Mouse (Mus musculus): ENCODE results near the gene Col27a1. TPM values are rescaled to one million over a fixed set of nuclear protein-coding genes. Genes with fewer than 3 reads are reported as not detected.
"Not testable (repeated sequence)": the region's sequence is repeated elsewhere in the genome, so short reads cannot be mapped to it uniquely, and the experiment has no call there.

Gene Col27a1
- polyA plus RNA-seq, 1 experiment from 2014 or later = 4.3 TPM

GRCm38 (mm10) chr4:63302641-63303040 lies 88.8 kb downstream of the Col27a1 start:
- 61% methylated on average over 4 of the region's 4 CpGs for WGBS
- Histone ChIP-seq H3K4me3 (no peak overlapping the region), H3K9me3 (no peaks in the 10 kb centered on the region), H3K27me3 (ENCODE audit: insufficient read depth, poor library complexity, severe bottlenecking) (peaks cover 26% of the 10 kb centered on the region), H3K4me1 (peaks cover 7% of the 10 kb centered on the region; the same call in 1 of the 2 replicates), H3K36me3 (no peaks in the 10 kb centered on the region), H3K27ac (no peak overlapping the region)
- DNase-seq (ENCODE audit: low spot score) = no peak

- DNase-seq (ENCODE audit: low spot score) = peak; percentile 89
- no peak overlapping the region for H3K27ac ChIP-seq
- WGBS = 26% methylated on average over 21 of the region's 21 CpGs
Measured at GRCm38 (mm10) chr4:63307175-63308062, 93.6 kb downstream of the Col27a1 start.

GRCm38 (mm10) chr4:63308316-63308715 lies 94.5 kb downstream of the Col27a1 start:
- Histone ChIP-seq H3K27me3 (ENCODE audit: insufficient read depth, poor library complexity, severe bottlenecking) (peaks cover 20% of the 10 kb centered on the region), H3K9me3 (no peaks in the 10 kb centered on the region), H3K36me3 (no peaks in the 10 kb centered on the region), H3K27ac (0 out of 2 replicates have a peak overlapping the region, but pooled peaks have one; percentile 24), H3K4me1 (peaks cover 36% of the 10 kb centered on the region), H3K4me3 (no peak overlapping the region)
- DNase-seq (ENCODE audit: low spot score) = no peak
- 62% methylated on average over 3 of the region's 3 CpGs for WGBS

More at GRCm38 (mm10) chr4:63307175-63308062, 93.6 kb downstream of the Col27a1 start:
- H3K36me3 ChIP-seq = no peaks in the 10 kb centered on the region
- peaks cover 13% of the 10 kb centered on the region for H3K27me3 ChIP-seq (ENCODE audit: insufficient read depth, poor library complexity, severe bottlenecking)
- H3K9me3 ChIP-seq = no peaks in the 10 kb centered on the region
- no peak overlapping the region for H3K4me3 ChIP-seq
- peaks cover 36% of the 10 kb centered on the region for H3K4me1 ChIP-seq

GRCm38 (mm10) chr4:63310247-63310855 lies 96.5 kb downstream of the Col27a1 start:
- peak; percentile 92 for DNase-seq (ENCODE audit: low spot score)
- no peak overlapping the region for H3K4me3 ChIP-seq
- H3K4me1 ChIP-seq = peaks cover 36% of the 10 kb centered on the region
- H3K27ac ChIP-seq = peak overlapping the region; percentile 78
- WGBS = 28% methylated on average over 10 of the region's 10 CpGs
- peaks cover 29% of the 10 kb centered on the region for H3K27me3 ChIP-seq (ENCODE audit: insufficient read depth, poor library complexity, severe bottlenecking)
- H3K9me3 ChIP-seq = no peaks in the 10 kb centered on the region
- H3K36me3 ChIP-seq = no peaks in the 10 kb centered on the region

GRCm38 (mm10) chr4:63311426-63311825 lies 97.6 kb downstream of the Col27a1 start:
- 85% methylated on average over 7 of the region's 7 CpGs for WGBS
- Histone ChIP-seq H3K36me3 (no peaks in the 10 kb centered on the region), H3K9me3 (no peaks in the 10 kb centered on the region), H3K4me1 (peaks cover 36% of the 10 kb centered on the region), H3K27ac (peak overlapping the region; percentile 78; the same call in 1 of the 2 replicates), H3K4me3 (no peak overlapping the region), H3K27me3 (ENCODE audit: insufficient read depth, poor library complexity, severe bottlenecking) (peaks cover 25% of the 10 kb centered on the region)
- no peak for DNase-seq (ENCODE audit: low spot score)

GRCm38 (mm10) chr4:63314063-63314462 lies 100.3 kb downstream of the Col27a1 start:
- no peak for DNase-seq (ENCODE audit: low spot score)
- 73% methylated on average over 5 of the region's 5 CpGs for WGBS
- Histone ChIP-seq H3K27me3 (ENCODE audit: insufficient read depth, poor library complexity, severe bottlenecking) (peaks cover 45% of the 10 kb centered on the region), H3K4me3 (no peak overlapping the region), H3K4me1 (peaks cover 17% of the 10 kb centered on the region), H3K36me3 (no peaks in the 10 kb centered on the region), H3K27ac (no peak overlapping the region), H3K9me3 (no peaks in the 10 kb centered on the region)

GRCm38 (mm10) chr4:63316076-63316746 lies 102.4 kb downstream of the Col27a1 start:
- DNase-seq (ENCODE audit: low spot score) = no peak
- Histone ChIP-seq H3K4me3 (no peak overlapping the region), H3K9me3 (no peaks in the 10 kb centered on the region), H3K36me3 (peaks cover under 1% of the 10 kb centered on the region; the same call in 1 of the 2 replicates), H3K27me3 (ENCODE audit: insufficient read depth, poor library complexity, severe bottlenecking) (peaks cover 45% of the 10 kb centered on the region), H3K4me1 (peaks cover 3% of the 10 kb centered on the region), H3K27ac (no peak overlapping the region)
- WGBS = 59% methylated on average over 9 of the region's 9 CpGs

GRCm38 (mm10) chr4:63319566-63319965 lies 105.8 kb downstream of the Col27a1 start:
- not testable (repeated sequence) for H3K27ac ChIP-seq; H3K9me3 ChIP-seq; H3K4me3 ChIP-seq; DNase-seq (ENCODE audit: low spot score); H3K4me1 ChIP-seq
- 21% methylated on average over 3 of the region's 3 CpGs for WGBS
- Histone ChIP-seq H3K36me3 (peaks cover 20% of the 10 kb centered on the region), H3K27me3 (ENCODE audit: insufficient read depth, poor library complexity, severe bottlenecking) (peaks cover 35% of the 10 kb centered on the region)

- Histone ChIP-seq H3K4me3 (no peak overlapping the region), H3K9me3 (no peaks in the 10 kb centered on the region), H3K27me3 (ENCODE audit: insufficient read depth, poor library complexity, severe bottlenecking) (peaks cover 6% of the 10 kb centered on the region; the same call in 1 of the 2 replicates), H3K36me3 (peaks cover 27% of the 10 kb centered on the region), H3K4me1 (no peaks in the 10 kb centered on the region), H3K27ac (no peak overlapping the region)
- no peak for DNase-seq (ENCODE audit: low spot score)
- 70% methylated on average over 8 of the region's 8 CpGs for WGBS
Measured at GRCm38 (mm10) chr4:63323275-63323815, 109.5 kb downstream of the Col27a1 start.

GRCm38 (mm10) chr4:63333403-63333802 lies 119.6 kb downstream of the Col27a1 start:
- Histone ChIP-seq H3K27ac (no peak overlapping the region), H3K4me3 (no peak overlapping the region), H3K27me3 (ENCODE audit: insufficient read depth, poor library complexity, severe bottlenecking) (no peaks in the 10 kb centered on the region), H3K9me3 (no peaks in the 10 kb centered on the region), H3K4me1 (no peaks in the 10 kb centered on the region), H3K36me3 (peaks cover 11% of the 10 kb centered on the region; the same call in 1 of the 2 replicates)
- WGBS = 84% methylated on average over 4 of the region's 4 CpGs
- no peak for DNase-seq (ENCODE audit: low spot score)

- Histone ChIP-seq H3K4me1 (no peaks in the 10 kb centered on the region), H3K27ac (no peak overlapping the region), H3K9me3 (no peaks in the 10 kb centered on the region), H3K27me3 (ENCODE audit: insufficient read depth, poor library complexity, severe bottlenecking) (no peaks in the 10 kb centered on the region), H3K4me3 (no peak overlapping the region), H3K36me3 (no peaks in the 10 kb centered on the region)
- no peak for DNase-seq (ENCODE audit: low spot score)
- 55% methylated on average over 3 of the region's 3 CpGs for WGBS
Measured at GRCm38 (mm10) chr4:63338414-63339076, 124.7 kb downstream of the Col27a1 start.

GRCm38 (mm10) chr4:63342491-63342890 lies 128.7 kb downstream of the Col27a1 start:
- WGBS = 65% methylated on average over 4 of the region's 4 CpGs
- no peak for DNase-seq (ENCODE audit: low spot score)
- H3K36me3 ChIP-seq = no peaks in the 10 kb centered on the region

More at GRCm38 (mm10) chr4:63342491-63342890, 128.7 kb downstream of the Col27a1 start:
- no peak overlapping the region for H3K4me3 ChIP-seq
- H3K27ac ChIP-seq = no peak overlapping the region
- no peaks in the 10 kb centered on the region for H3K4me1 ChIP-seq
- no peaks in the 10 kb centered on the region for H3K9me3 ChIP-seq
- H3K27me3 ChIP-seq (ENCODE audit: insufficient read depth, poor library complexity, severe bottlenecking) = no peaks in the 10 kb centered on the region
